Mouse (Mus musculus) kidney, adult 9 months (tissue): ENCODE data around the gene Jag2.

Experiments
- DNase-seq: peaks from one replicate; pipeline ENCODE4 v3.0.0; 2022

Gene Jag2

DNA sequence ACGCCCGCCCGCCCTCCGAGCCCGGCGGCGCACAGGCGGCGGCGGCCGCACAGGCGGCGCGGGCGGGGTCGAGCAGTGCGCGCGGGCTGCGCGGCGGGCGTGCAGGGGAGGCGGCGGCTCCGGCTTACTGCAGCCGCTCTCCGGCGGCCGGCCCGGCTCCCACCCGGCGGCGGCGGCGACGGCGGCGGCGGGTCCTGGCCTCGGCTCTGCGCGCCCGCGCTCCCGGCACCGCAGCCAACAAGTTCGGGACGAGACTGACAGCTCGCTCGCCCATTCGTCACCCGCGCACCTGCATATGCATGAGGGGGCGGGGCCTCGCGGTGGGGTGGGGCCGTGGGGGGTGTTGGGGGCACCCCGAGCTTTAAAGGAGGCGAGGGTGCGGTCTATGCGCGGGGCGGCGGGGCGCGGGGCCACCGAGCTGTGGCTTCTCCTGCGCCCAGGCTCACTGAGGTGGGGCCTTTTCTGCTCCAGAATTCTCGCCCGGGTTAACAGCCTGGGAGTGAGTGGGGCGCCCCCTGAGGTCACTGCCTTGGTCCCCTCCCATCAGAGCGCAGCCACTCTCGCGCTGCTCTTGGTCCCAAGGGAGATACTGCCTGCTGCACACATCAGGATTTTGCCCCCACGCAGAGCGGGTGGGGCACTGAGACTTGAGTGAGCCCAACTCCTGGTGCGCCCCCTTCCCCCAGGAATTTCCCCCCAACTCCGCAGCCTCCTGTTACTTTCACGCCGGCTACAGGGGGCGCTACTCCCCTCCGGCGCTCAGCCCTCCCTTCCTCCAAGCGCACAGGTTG, at the start of gene Jag2:
TSS of gene Jag2 (minus strand) at position 215 of the 791 bp plus-strand sequence.
- DNase-seq = no peak

DNA sequence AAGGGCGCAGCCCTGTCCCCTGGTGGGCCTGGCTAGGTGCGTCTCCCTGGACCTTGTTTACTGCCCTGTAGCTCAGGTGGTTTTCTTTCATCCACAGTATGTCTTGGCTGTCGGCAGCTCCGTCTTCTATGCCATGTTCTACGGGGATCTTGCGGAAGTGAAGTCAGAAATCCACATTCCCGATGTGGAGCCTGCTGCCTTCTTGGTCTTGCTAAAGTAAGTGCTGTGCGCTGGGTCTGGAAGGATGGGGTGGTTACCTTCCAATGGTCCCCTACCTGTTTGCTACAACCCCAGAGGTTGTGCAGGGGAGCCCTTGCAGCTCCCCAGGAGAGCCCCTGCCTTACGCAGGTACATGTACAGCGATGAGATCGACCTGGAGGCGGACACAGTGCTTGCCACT, 47.6 kb upstream of the Jag2 start:
- DNase-seq = no peak

DNA sequence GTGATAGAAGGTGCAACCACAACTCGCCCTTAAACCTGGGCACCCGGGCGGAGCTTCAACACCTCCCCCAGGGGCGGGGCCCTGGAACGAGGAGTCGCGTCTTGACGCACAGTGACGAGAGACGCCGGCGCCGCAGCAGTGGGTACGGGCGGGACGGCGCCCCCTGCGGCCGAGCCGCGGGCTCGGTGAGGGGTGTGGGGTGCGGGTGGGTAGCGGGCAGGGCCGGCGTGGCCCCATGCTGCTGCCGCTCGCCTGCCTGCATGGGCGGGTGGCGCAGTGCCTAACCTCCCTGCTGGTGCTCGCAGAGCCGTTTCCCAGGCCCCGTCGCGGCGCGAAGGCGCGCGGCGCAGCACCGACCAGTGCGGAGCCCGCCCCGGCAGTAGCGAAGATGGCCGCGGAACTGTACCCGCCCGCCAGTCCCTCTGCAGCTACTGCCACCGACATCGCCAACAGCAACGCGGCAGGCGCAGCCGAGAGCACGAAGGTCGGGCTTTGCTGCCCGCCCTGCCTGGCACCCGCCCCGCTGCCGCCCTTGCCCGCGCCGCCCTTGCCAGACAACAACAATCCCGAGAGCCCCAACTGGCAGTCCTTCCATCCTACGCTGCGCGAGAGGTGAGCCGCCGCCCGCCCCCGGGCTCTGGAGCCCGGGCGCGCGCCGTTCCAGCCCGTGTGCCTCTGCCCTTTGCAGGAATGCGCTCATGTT, 46.9 kb upstream of the Jag2 start, which contains the start of gene Btbd6:
TSS of gene Btbd6 (plus strand) at position 112 of the 703 bp plus-strand sequence.
- DNase-seq = peak; percentile 95

DNA sequence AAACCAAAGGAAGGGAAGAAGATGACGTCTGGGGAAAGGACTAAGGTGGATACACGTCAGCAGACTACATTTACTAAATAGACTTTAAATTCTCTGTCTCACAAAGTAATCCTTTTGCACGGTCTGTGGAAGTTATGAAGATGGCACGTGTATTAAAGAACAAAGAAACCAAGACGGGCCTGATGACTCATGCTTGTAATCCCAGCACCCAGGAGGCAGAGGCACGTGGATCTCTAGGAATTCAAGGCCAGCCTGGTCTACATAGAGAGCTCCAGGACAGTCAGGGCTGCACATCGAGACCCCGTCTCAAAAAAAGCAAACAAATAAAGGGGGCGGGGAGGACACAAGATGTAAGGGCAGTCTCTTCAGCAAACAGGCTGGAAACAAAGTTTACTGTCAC, 45.2 kb upstream of the Jag2 start:
- no peak for DNase-seq

DNA sequence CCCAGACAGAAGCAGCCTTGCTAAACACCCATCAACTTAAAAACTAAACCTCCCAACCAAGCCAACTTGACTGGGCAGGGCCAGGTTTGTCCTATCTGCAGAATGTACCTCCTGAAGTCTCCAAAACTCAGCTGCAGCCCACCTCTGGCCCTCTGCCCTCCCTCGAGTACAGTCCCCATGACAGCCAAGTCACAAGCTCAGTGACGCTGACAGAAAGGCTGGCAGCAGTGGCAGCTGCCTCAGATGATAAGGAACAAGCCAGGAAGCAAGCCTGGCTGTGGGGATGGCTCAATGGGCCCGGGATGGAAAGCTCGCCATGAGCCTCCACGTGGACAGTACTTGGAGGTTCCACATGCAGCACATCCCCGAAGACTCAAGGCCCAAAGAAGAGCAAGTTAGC, 40.0 kb upstream of the Jag2 start:
- no peak for DNase-seq

DNA sequence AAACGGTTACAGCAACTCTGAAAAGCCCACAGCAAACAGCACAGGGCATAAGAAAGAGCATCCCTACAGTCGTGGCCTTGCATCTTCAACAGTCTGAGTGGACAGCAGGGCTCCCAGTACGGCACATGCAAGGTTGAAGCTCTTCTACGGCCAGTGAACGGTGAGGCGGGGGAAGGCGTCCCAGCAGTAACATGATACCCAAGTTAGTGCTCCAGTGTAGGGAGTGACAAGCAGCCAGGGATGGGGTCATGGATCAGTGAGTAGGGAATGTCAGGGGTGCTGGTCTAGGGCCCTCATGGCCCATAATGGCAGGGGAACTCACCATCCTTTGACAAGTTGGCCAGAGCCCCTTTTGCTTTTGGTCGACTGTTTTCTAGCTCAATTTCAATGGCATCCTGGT, 39.4 kb upstream of the Jag2 start:
- DNase-seq = no peak

DNA sequence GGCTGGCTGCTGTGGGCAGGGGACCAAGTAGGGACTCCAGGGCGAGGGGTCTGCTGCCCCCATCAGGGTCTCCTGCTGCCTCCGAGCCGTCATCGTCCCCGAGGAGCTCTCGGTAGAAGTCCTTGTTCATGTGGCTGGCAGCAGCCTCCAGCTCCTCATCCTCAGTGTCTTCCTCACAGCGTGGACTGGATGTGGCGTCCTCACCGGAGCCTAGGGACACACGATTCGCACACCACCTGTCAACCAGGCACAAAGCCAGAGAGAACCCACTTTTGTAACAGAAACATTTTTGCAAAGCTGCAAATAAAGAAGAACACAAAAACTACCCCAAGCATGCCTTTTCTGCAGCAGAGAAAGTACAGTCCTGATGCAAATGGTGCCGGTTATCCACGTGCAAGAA, 36.2 kb upstream of the Jag2 start:
- DNase-seq = no peak

DNA sequence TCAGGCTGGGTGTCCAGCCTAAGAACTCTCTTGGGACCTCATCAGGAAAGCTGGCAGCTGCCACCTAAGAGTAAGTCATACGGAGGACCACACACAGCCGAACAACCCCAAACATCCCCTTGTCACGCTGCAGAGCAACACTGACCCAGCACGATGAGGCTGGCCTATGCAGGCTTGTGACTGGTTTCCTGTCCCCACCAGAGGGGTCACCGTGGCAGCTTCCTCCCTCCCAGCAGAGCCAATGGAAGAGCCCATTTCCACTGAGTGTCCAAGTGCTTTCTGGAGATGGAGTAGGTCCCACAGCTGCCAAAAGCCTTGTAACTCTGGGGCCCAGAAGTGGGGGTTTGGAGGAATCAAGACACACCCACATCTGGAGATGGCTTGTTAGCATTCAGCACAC, 32.3 kb upstream of the Jag2 start:
- no peak for DNase-seq

DNA sequence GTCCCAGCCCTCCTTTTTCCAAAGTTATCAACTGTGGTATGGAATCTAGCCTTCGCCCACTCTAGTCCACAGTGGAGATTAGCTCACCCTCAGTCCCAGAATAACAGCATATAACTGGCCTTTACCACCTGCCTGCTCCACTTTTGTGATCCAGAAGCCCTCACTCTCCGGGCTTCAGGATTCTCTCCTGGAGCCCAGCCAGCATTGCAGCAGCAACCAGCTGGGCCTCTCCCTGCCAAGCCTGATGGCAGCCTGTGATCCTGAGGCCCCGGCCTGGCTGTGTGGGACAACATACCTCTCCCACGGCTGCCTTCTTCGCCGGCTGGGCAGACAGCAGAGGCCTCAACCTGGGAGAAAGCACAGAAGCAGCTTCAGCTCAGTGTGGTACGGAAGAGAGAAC, 31.9 kb upstream of the Jag2 start:
- DNase-seq = no peak

DNA sequence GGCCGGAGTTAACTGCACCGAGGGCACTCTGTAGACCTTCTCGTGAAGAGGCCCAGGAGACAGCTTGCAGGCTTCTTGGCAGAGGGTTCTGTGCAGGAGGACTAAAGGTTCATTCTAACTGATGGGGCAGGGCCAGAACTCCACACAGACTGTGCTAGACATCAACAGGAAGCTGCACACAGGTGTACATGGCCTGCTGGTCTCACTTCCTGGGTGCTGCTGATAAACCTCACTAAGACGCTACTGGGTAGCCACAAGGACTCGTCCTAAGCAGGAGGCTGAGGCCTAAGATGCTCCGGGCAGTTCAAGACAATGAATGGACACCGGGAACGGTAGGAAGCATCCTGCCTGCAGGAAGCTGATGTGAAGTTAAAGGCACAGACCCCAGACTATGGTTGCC, 29.8 kb upstream of the Jag2 start:
- no peak for DNase-seq

DNA sequence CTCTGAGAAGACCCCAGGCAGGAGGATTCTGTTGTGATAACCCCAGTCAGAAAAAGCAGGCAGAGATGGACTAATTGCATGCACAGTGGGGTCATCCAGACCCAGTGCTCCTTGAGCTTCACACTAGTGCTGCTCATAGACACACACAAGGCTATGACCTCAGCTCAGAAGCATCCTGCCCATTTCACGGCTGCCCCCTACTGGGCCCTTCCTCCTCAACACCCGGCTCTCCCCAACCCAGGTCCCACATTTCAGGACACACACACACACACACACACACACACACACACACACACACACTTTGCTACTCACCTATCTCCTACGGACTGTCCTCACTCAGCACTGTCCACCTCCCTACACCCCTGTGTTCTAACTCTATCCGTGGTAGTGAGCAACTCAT, 28.7 kb upstream of the Jag2 start:
- no peak for DNase-seq

DNA sequence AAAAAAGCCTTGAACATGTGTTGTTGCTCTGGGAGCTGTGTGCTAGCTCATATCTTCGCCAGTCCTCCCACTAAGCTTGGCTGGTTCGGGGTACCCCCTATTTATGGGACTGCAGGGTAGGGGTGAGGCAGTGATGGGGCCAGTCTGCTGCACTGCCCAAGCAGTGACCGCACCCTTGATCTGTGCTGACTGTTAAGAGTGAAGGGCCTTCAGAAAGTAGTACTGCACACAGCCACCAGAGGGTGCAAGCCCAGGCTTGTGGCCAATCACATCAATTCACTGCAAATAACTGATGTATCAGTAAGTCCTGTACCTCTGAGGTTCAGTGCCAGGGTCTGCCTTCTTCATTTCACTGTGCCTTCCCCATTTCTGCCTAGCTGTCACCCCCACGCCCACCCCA, 26.2 kb upstream of the Jag2 start:
- DNase-seq = peak; percentile 85

DNA sequence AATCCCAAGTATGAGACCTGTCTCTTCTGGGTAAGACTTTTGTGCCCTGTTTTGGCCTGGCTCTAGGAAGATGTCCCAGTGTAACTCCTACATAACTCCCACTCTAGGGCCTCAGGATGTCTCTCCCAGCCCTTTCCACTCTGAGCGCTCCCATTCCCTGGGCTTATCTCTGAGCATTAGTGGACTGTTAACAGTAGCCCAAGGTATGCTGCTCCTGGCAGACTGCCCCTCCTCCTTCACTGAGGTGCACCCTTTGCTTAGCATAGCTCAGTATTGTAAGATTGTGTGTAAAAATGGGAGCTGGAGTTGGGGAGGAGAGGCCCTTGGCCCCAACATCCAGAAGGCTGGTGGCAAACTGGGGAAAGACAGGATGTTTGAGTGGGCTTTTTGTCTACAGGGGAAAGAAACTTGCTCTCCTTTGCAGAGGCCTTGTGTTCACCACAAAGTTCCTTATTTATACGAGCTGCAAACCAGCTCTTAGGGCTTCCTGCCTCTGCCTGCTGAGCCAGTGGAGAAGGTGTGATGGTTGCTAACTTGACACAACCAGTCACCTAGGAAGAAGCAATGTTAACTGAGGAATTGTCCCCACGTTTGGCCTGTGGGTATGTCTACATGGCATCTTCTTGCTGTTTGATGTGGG, 23.5 kb upstream of the Jag2 start:
- no peak for DNase-seq

DNA sequence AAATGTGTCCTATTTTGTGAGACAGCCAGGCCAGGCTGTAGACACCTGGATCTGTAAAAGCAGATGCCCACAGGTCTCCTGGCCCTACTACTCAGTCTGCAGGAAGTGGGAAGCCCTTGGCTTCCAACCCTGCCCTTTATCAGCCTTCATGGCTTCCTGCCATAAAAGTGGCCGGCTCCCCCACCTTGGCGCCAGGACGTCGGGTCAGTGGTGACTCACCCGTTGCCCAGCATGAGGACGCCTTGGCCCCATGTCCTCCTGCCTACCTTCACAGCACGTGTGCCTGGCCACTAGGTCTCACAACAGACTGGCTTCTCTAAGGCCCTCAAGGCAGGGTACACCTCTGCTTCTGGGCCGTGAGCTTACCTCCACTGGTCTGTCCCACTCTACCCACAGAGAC, 22.9 kb upstream of the Jag2 start:
- peak; percentile 55 for DNase-seq

DNA sequence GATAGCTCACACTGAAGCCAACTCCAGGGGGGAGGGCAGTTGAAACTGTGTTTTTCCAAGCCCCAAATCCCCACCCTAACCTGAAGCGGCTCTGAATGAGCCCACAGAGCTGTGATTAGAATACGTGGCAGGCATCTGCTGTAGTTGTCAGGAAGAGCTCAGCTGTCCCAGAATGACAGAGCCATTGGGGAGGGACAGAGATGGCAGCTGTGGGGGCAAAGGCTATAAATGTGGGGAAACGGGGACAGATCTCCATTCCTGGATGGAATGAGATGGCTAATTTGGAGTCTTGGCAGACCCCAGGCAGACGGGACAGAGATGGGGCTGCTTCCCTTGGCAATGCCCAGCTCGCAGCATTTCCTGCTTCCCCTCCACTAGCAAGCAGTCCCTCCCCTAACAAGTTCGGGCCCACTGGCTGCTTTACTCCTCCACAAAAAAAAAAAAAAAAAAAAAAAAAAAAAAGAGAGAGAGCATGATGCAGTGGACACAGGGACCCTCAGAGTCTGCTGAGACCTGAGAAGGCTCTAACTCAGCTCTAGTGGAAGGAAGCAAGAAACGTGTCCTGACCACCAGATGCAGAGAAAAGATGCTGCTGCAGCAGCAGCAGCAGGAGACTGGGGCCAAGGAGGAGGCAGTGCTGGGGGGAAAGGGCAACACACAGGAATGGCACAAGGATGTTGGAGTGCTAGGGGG, 21.7 kb upstream of the Jag2 start:
- DNase-seq = no peak

DNA sequence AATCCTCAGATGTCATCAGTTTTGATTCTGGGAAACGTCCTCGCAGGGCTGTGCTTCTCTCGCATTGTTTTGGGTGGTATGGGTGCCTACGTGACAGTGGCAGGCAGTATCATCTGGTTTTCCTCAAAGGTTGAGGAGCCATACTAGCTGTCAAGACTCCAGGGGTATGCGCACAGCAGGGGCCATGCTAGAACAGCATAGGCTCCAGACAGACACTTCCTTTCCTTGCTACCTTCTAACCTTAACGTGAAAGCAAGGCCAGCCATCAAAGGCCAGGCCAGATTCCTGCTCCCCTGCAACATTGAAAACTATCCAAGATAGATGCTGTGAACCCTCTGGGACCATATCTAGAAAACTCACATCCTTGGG, 21.2 kb upstream of the Jag2 start:
- no peak for DNase-seq

DNA sequence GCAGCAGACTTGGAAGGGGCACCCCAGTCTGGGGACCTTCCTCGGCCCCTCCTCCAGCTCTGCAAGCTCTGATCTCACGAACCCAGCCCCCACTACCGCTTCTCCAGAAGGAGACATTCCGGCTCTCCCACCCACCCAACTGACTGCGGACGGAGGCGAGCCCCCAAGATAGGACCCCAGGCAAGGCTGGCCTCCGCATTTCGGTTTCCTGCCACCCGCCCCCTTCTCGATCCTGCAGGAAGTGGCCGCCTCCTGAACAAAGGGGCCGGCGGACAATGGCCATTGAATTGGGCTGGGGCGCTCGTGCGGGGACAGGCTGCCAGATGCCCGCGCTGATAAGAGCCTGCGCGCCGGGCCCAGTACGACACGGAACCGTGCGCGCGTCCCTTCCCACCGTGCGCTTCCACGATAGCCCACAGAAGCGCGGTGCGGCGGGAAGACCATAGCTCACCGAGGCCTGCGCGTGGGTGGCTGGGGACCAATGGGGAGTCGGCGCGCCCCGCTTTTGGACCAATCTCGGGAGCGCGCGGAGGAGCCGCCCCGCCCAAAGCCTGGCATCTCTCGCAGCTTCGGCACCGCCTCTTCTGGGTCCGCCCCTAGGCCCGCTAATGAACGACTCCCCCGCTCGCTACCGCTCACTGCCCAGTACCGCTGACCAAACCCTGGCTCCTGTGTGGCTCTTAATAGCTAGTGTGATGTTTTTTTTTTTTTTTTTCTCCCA, 20.6 kb upstream of the Jag2 start:
- peak; percentile 76 for DNase-seq

DNA sequence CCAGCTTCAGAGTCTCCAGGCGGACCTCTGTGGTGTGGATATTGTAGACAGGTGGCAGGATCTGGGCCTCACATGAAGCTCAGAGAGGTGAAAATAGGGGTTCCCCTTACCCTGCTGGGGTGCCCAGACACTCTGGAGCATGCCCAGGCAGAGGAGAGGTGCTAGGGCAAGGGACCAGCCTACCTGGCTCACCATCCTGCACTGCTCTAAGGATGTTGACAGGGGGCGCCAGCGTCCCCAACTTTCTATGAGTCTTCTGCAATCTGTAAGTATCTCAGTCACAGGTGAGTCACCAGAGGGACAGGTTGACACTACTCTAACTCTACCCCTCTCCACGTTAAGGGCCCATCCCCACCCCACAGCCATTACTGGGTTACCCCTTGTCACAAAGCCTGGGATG, 17.7 kb upstream of the Jag2 start:
- DNase-seq = peak; percentile 34

DNA sequence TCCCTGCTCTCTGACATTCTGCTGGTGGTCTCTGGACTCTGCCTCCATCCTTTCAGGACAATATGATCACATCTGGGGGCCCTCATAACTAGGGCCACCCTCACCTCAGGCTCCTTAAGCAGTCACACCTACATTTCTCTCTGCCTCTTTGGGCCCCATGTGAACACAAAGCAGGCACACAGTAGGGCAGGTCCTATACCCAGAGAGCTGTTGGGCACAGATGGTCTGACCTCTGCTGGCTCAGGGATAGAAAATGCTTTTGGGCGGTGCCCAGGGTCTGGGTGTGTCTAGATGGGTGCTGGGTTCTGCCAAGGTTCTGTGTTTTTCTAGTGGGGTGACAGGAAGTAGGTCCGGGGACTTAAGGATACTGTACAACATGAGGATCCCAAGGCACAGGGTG, 14.1 kb upstream of the Jag2 start:
- no peak for DNase-seq

DNA sequence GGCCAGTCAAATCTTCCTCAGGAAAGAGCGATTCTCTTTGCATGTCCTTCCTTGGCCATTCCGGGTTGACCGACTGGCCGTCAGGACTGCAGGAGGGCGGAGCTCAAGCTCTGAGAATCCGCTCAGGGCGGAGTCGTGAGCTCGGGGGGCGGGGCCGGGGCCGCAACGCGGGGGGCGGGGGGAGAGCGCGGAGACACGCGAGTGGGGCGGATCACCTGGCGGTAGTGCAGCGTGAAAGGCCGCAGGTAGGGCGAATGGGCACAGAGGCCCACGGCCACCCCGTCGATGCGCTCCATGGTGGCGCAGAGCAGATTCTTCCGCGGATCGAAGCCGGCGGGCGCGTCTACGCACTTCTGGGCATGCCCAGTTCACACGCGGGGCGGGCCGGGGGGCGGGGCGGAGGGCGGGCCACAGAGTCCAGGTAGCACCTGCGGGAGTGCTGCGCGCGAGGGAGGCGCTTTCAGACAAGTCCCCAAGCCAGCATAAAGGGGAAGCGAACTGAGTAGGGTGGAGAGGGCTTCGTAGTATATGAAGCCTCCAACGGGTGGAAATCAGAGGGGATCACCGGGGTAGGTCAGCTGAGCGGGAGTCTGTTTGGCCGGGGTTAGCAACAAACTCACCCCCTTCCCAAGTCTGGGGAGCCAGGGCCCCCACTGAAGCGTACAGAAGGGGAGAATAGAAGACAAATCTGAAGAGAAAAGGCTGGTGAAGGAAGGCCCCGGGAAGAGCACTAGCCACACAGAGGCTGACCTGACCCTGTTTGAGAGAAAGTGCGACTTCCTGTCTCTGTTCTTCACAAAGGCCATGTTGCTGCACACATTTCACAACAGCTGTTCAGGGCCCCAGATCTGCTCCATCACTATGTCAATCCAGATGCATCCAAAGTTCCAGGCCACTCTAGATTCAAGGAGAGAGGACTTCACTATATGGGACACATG, 12.5 kb upstream of the Jag2 start, which contains the start of gene Nudt14:
TSS of gene Nudt14 (minus strand) at position 349 of the 938 bp plus-strand sequence.
- peak; percentile 85 for DNase-seq

DNA sequence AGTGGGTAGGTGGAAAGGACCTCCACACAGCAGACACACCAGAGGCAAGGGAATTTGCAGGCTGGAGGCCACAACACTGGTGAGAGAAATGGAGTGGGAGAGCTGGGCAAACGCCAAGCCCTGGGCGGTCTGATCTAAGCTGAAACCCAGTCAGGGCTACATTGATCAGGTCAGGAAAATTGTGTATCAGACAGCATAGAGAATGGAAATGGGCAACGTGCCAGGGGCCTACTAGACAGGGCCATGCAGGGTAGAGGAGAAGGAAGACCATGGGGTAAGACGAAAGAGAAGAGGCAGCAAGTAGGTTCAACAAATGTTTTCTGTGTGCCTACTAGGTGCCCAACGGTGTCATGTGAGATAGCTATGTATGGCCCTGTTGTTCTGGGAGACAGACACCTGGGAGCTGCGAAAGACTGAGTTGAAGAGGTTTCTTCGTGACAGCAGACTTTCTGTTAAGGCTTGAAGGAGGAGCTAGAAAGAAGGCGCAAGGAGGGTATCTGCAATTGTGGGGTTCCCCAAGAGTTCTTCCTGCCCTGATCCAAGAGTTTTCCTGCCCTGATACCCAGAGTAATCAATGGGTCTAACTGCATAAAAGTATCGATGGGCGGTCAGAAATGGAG, 11.7 kb upstream of the Jag2 start:
- peak; percentile 52 for DNase-seq
